Mouse (Mus musculus): ENCODE measurements at regions not wholly inside any gene's neighbourhood (a gene's known extent, or its start where the extent isn't known, plus 50 kb on each side); places are given as distances from the start of the nearest gene placed in this dataset.

GRCm38 (mm10) chr10:10219726-10220125 lies 252.4 kb downstream of the Adgb start:
- Histone ChIP-seq H3K4me1 (ENCODE audit: control insufficient read depth in 1 of 2, insufficient read depth in 2 of 2) (no peaks in the 10 kb centered on the region), H3K27me3 (replicated peaks) (no peaks in the 10 kb centered on the region), H3K4me3 (replicated peaks in 1 of 3; ENCODE audit: low read depth in 2 of 3, low read length in 2 of 3, poor library complexity in 1 of 3) (no peak overlapping the region), H3K9me3 (replicated peaks; ENCODE audit: low read length) (no peaks in the 10 kb centered on the region), H3K9ac (ENCODE audit: insufficient read depth, low read depth) (no peak overlapping the region), H3K27ac (ENCODE audit: insufficient read depth, low read depth) (no peak overlapping the region), H3K36me3 (replicated peaks in 1 of 2; ENCODE audit: control insufficient read depth in 1 of 2, insufficient read depth in 1 of 2, low read length in 1 of 2) (no peaks in the 10 kb centered on the region), H3K4me2 (ENCODE audit: insufficient read depth, low read depth, poor library complexity, severe bottlenecking) (no peak overlapping the region), H3K79me2 (replicated peaks; ENCODE audit: control insufficient read depth, extremely low read depth, insufficient read depth, poor library complexity, severe bottlenecking) (no peaks in the 10 kb centered on the region)
- in situ Hi-C loops (cut with MboI; ENCODE audit: low pct_ligation_motif_present, low pct_unique_long_range_greater_than_20kb, low sequenced_read_pairs) = no loop called here
- dilution Hi-C loops (cut with MboI; ENCODE audit: extremely low pct_ligation_motif_present, extremely low pct_unique_long_range_greater_than_20kb, low sequenced_read_pairs) = no loop called here
- TF ChIP-seq MXI1 (IDR thresholded peaks at IDR 0.05; ENCODE audit: low read depth, low read length) (no peak), CTCF (conservative IDR thresholded peaks at IDR 0.05 in 1 of 2, IDR thresholded peaks at IDR 0.05 in 1 of 2; ENCODE audit: low read depth in 2 of 2, low read length in 2 of 2) (no peak), E2F4 (IDR thresholded peaks at IDR 0.05; ENCODE audit: insufficient replicate concordance, low read depth, low read length) (no peak), NELFE (IDR thresholded peaks at IDR 0.05; ENCODE audit: low read depth, low read length) (no peak), ZC3H11A (IDR thresholded peaks at IDR 0.05; ENCODE audit: low read depth, low read length) (no peak), MAZ (IDR thresholded peaks at IDR 0.05; ENCODE audit: low read depth, low read length) (no peak), MAFK (IDR thresholded peaks at IDR 0.05; ENCODE audit: insufficient replicate concordance, low read length) (no peak), SMC3 (IDR thresholded peaks at IDR 0.05; ENCODE audit: low read depth, low read length) (no peak)
- no peak for DNase-seq (ENCODE audit: extremely low read depth)

GRCm38 (mm10) chr10:10216892-10217291 lies 255.2 kb downstream of the Adgb start:
- TF ChIP-seq MYC (IDR thresholded peaks at IDR 0.05; ENCODE audit: low read depth, low read length) (no peak), CTCF (conservative IDR thresholded peaks at IDR 0.05 in 1 of 2, IDR thresholded peaks at IDR 0.05 in 1 of 2; ENCODE audit: low read depth in 2 of 2, low read length in 2 of 2) (no peak), EP300 (IDR thresholded peaks at IDR 0.05; ENCODE audit: low read length) (no peak), JUND (conservative IDR thresholded peaks at IDR 0.05; ENCODE audit: low read depth, low read length) (no peak), ZNF384 (IDR thresholded peaks at IDR 0.05; ENCODE audit: low read depth, low read length) (no peak), SMC3 (IDR thresholded peaks at IDR 0.05; ENCODE audit: low read depth, low read length) (no peak), IRF4 (IDR thresholded peaks at IDR 0.05; ENCODE audit: low read depth, low read length) (no peak), ELF1 (IDR thresholded peaks at IDR 0.05; ENCODE audit: low read depth, low read length) (no peak), MAX (IDR thresholded peaks at IDR 0.05; ENCODE audit: low read length) (no peak), E2F4 (IDR thresholded peaks at IDR 0.05; ENCODE audit: insufficient replicate concordance, low read depth, low read length) (no peak), GABPA (IDR thresholded peaks at IDR 0.05; ENCODE audit: insufficient replicate concordance, low read depth, low read length) (no peak), RAD21 (IDR thresholded peaks at IDR 0.05; ENCODE audit: low read depth, low read length) (no peak)
- dilution Hi-C loops (cut with MboI; ENCODE audit: extremely low pct_ligation_motif_present, extremely low pct_unique_long_range_greater_than_20kb, low sequenced_read_pairs) = no loop called here

More at GRCm38 (mm10) chr10:10216892-10217291, 255.2 kb downstream of the Adgb start:
- no peaks in the 10 kb centered on the region for H3K27me3 ChIP-seq (replicated peaks)
- no peak overlapping the region for H3K4me2 ChIP-seq (ENCODE audit: insufficient read depth, low read depth, poor library complexity, severe bottlenecking)
- H3K9ac ChIP-seq (ENCODE audit: insufficient read depth, low read depth) = no peak overlapping the region
- no peaks in the 10 kb centered on the region for H3K9me3 ChIP-seq (replicated peaks; ENCODE audit: low read length)
- in situ Hi-C loops (cut with MboI; ENCODE audit: low pct_ligation_motif_present, low pct_unique_long_range_greater_than_20kb, low sequenced_read_pairs) = no loop called here
- no peaks in the 10 kb centered on the region for H3K36me3 ChIP-seq (replicated peaks in 1 of 2; ENCODE audit: control insufficient read depth in 1 of 2, insufficient read depth in 1 of 2, low read length in 1 of 2)
- no peak overlapping the region for H3K4me3 ChIP-seq (replicated peaks in 1 of 3; ENCODE audit: low read depth in 2 of 3, low read length in 2 of 3, poor library complexity in 1 of 3)
- no peaks in the 10 kb centered on the region for H3K79me2 ChIP-seq (replicated peaks; ENCODE audit: control insufficient read depth, extremely low read depth, insufficient read depth, poor library complexity, severe bottlenecking)
- DNase-seq (ENCODE audit: extremely low read depth) = no peak
- no peaks in the 10 kb centered on the region for H3K4me1 ChIP-seq (ENCODE audit: control insufficient read depth in 1 of 2, insufficient read depth in 2 of 2)
- H3K27ac ChIP-seq (ENCODE audit: insufficient read depth, low read depth) = no peak overlapping the region
